Mouse (Mus musculus) hindbrain, embryonic 11.5 days (tissue): ENCODE measurements around the gene Gm8271. TPM values are rescaled to one million over a fixed set of nuclear protein-coding genes. Genes with fewer than 3 reads are reported as not detected.
"Not testable (repeated sequence)": the region's sequence is repeated elsewhere in the genome, so short reads cannot be mapped to it uniquely, and the experiment has no call there.

ENCODE experiments used
- ATAC-seq: fragments of 200-750 bp; cut with Nextera tagmentation; 2 replicates; pipeline ENCODE4 v1.8.0; 2017; ENCODE audit warnings: mild to moderate bottlenecking, moderate TSS enrichment, moderate library complexity; ENCODE audit not compliant: low FRiP score
- DNase-seq: peaks from one replicate; pipeline ENCODE4 v3.0.0-alpha.2; 2015; ENCODE audit warnings: low spot score
- H3K27ac ChIP-seq: fragments of 300-500 bp; sonication (generic); 2 replicates; pipeline ENCODE4 v1.5.1; 2014; ENCODE audit warnings: mild to moderate bottlenecking, low read depth, low read length
- H3K27me3 ChIP-seq: fragments of 300-500 bp; sonication (generic); 2 replicates; pipeline ENCODE4 v1.6.1; 2014; ENCODE audit warnings: mild to moderate bottlenecking, low read length, moderate library complexity, mixed read lengths; ENCODE audit not compliant: control insufficient read depth, insufficient read depth
- H3K36me3 ChIP-seq: fragments of 300-500 bp; sonication (generic); 2 replicates; pipeline ENCODE4 v1.6.1; 2014; ENCODE audit warnings: mild to moderate bottlenecking, low read length, moderate library complexity, mixed read lengths; ENCODE audit not compliant: control insufficient read depth, insufficient read depth
- H3K4me1 ChIP-seq: fragments of 300-500 bp; sonication (generic); replicated peaks from 2 replicates; pipeline ENCODE4 v1.6.1; 2014; ENCODE audit warnings: low read length, mixed read lengths; ENCODE audit not compliant: control insufficient read depth, insufficient read depth
- H3K4me2 ChIP-seq: fragments of 300-500 bp; sonication (generic); replicated peaks from 2 replicates; pipeline ENCODE4 v1.6.1; 2014; ENCODE audit warnings: mild to moderate bottlenecking, low read depth, low read length
- H3K4me3 ChIP-seq: fragments of 300-500 bp; sonication (generic); 2 replicates; pipeline ENCODE4 v1.5.1; 2014; ENCODE audit warnings: low read depth, low read length
- H3K9ac ChIP-seq: fragments of 300-500 bp; sonication (generic); 2 replicates; pipeline ENCODE4 v1.6.1; 2014; ENCODE audit warnings: low read depth, low read length
- H3K9me3 ChIP-seq: fragments of 300-500 bp; sonication (generic); 2 replicates; pipeline ENCODE4 v1.6.1; 2016; ENCODE audit warnings: low read length; ENCODE audit not compliant: control insufficient read depth
- WGBS: fragments of 180-500 bp; shearing (Covaris S2); extraction: QIAGEN DNeasy Blood & Tissue Kit; methylation state at CpG from one replicate; pipeline ENCODE4 v1.1.7; 2014; 5-methylcytosine and 5-hydroxymethylcytosine counted together
- polyA plus RNA-seq: library from polyadenylated mRNA; unstranded; fragments of >200 nt; fragmentation: Nextera tagmentation; extraction: Ambion mirVana; gene quantifications from 2 replicates; pipeline ENCODE4 v1.2.1, GENCODE M21; 2014

Gm8271 gene
- polyA plus RNA-seq, result not detected in 2 replicates

GRCm38 (mm10) chr14:5185493-5185892 lies at the start of gene Gm8271:
Gene Gm8271 (plus strand): TSS chr14:5185793.
- H3K9ac ChIP-seq, H3K4me3 ChIP-seq, H3K9me3 ChIP-seq, H3K27ac ChIP-seq, H3K4me2 ChIP-seq, H3K36me3 ChIP-seq, H3K27me3 ChIP-seq, DNase-seq, ATAC-seq, H3K4me1 ChIP-seq: not testable (repeated sequence)
- no CpG with 5 or more reads among the region's 3 CpGs for WGBS

GRCm38 (mm10) chr14:5164235-5164634 lies 21.4 kb upstream of the Gm8271 start, which contains the start of gene Gm3317:
Gene Gm3317 (plus strand): TSS chr14:5164535.
- not testable (repeated sequence) for H3K9me3 ChIP-seq, H3K27me3 ChIP-seq, H3K27ac ChIP-seq, H3K36me3 ChIP-seq, H3K9ac ChIP-seq, DNase-seq, H3K4me3 ChIP-seq, H3K4me2 ChIP-seq, ATAC-seq, H3K4me1 ChIP-seq
- no CpG with 5 or more reads among the region's 1 CpGs for WGBS

Other genes starting within 250 kb of the Gm8271 start
- gene Gm8297, start 201.9 kb upstream of the Gm8271 start, polyA plus RNA-seq, result not detected in 2 replicates
- gene Gm3298, start 169.9 kb upstream of the Gm8271 start, polyA plus RNA-seq, result 0.64 and 0.93 TPM in 2 replicates
- gene 4930555G01Rik, start 135.2 kb upstream of the Gm8271 start, polyA plus RNA-seq, result not detected in 2 replicates
- 2.3 and 2.7 TPM in 2 replicates for gene Gm8281, start 114.8 kb upstream of the Gm8271 start, polyA plus RNA-seq
- gene Gm8279, start 54.3 kb upstream of the Gm8271 start, polyA plus RNA-seq, result not detected in 2 replicates
- gene Gm3317, start 21.3 kb upstream of the Gm8271 start, polyA plus RNA-seq, result not detected in 2 replicates
- not detected in 2 replicates for gene Gm3526, start 74.8 kb downstream of the Gm8271 start, polyA plus RNA-seq
- not detected in 2 replicates for gene Gm3542, start 149.1 kb downstream of the Gm8271 start, polyA plus RNA-seq
- 0.14 TPM in 1 of 2 replicates, not detected in the other for gene Gm3500, start 203.3 kb downstream of the Gm8271 start, polyA plus RNA-seq